Mouse (Mus musculus) MEL (cell line): ENCODE data around the gene Dvl2. TPM values are rescaled to one million over a fixed set of nuclear protein-coding genes. Genes with fewer than 3 reads are reported as not detected.

Source experiments
- DNase-seq: peaks from one replicate; pipeline ENCODE4 v3.0.0; 2011; ENCODE audit warnings: low read depth, low spot score
- H3K27ac ChIP-seq: 2 replicates; pipeline ENCODE4 v1.5.1; 2012; ENCODE audit warnings: low read depth, mild to moderate bottlenecking, control low read depth, low read length, moderate library complexity; ENCODE audit not compliant: control insufficient read depth
- H3K27me3 ChIP-seq, 2 experiments: fragments of 150-350 bp in 1 of 2; sonication (generic) in 1 of 2; 2 replicates each; pipeline ENCODE4 v1.6.1; 2012; ENCODE audit warnings: low read length in 2 of 2, mild to moderate bottlenecking in 2 of 2, improper control_type of control experiment in 1 of 2, moderate library complexity in 1 of 2; ENCODE audit not compliant: insufficient read depth in 2 of 2, control insufficient read depth in 1 of 2
- H3K36me3 ChIP-seq, 2 experiments: 2 replicates each; pipeline ENCODE4 v1.6.1; 2012 to 2014; ENCODE audit warnings: low read length in 2 of 2, improper control_type of control experiment in 1 of 2, inconsistent platforms in 1 of 2, mild to moderate bottlenecking in 1 of 2; ENCODE audit not compliant: insufficient read depth in 2 of 2, control insufficient read depth in 1 of 2
- H3K4me1 ChIP-seq, 2 experiments: fragments of 150-350 bp in 1 of 2; sonication (generic) in 1 of 2; 2 replicates each; pipeline ENCODE4 v1.6.1; 2012; ENCODE audit warnings: low read length in 2 of 2, improper control_type of control experiment in 1 of 2, mild to moderate bottlenecking in 1 of 2; ENCODE audit not compliant: insufficient read depth in 2 of 2, control insufficient read depth in 1 of 2
- H3K4me3 ChIP-seq, 2 experiments: fragments of 150-350 bp in 1 of 2; sonication (generic) in 1 of 2; 2 replicates each; pipeline ENCODE4 v1.5.1; 2012; ENCODE audit warnings: low read depth in 2 of 2, low read length in 2 of 2, mild to moderate bottlenecking in 2 of 2, moderate library complexity in 2 of 2, control low read depth in 1 of 2, improper control_type of control experiment in 1 of 2; ENCODE audit not compliant: control insufficient read depth in 1 of 2, insufficient read depth in 1 of 2
- H3K79me2 ChIP-seq: 2 replicates; pipeline ENCODE4 v1.6.1; 2012; ENCODE audit warnings: mild to moderate bottlenecking, low read length, moderate library complexity; ENCODE audit not compliant: control insufficient read depth, poor library complexity, insufficient read depth
- H3K9ac ChIP-seq: 2 replicates; pipeline ENCODE4 v1.6.1; 2012; ENCODE audit warnings: low read depth, mild to moderate bottlenecking, control low read depth, low read length, moderate library complexity; ENCODE audit not compliant: control insufficient read depth, poor library complexity, severe bottlenecking
- H3K9me3 ChIP-seq: fragments of 150-350 bp; sonication (generic); replicated peaks from 2 replicates; pipeline ENCODE4 v1.6.1; 2012; ENCODE audit warnings: mild to moderate bottlenecking, low read length, improper control_type of control experiment, moderate library complexity; ENCODE audit not compliant: insufficient read depth
- BHLHE40 ChIP-seq: IDR thresholded peaks from 2 replicates; pipeline ENCODE4 v1.6.1; 2012; ENCODE audit warnings: low read depth, mild to moderate bottlenecking, inconsistent platforms, low read length, improper control_type of control experiment, borderline replicate concordance
- CHD2 ChIP-seq: IDR thresholded peaks from 2 replicates; pipeline ENCODE4 v1.6.1; 2011; ENCODE audit warnings: low read length, improper control_type of control experiment
- CTCF ChIP-seq, 3 experiments: IDR thresholded peaks in 2 of 3; conservative IDR thresholded peaks in 1 of 3; 2 replicates each; pipeline ENCODE4 v1.5.1; 2011 to 2012; ENCODE audit warnings: low read length in 3 of 3, low read depth in 2 of 3, mild to moderate bottlenecking in 2 of 3, improper control_type of control experiment in 1 of 3, inconsistent platforms in 1 of 3, mixed read lengths in 1 of 3, moderate library complexity in 1 of 3; ENCODE audit not compliant: control insufficient read depth in 1 of 3, insufficient read depth in 1 of 3, poor library complexity in 1 of 3, severe bottlenecking in 1 of 3
- ELF1 ChIP-seq: IDR thresholded peaks from 2 replicates; pipeline ENCODE4 v1.6.1; 2014; ENCODE audit warnings: low read depth, mild to moderate bottlenecking, inconsistent platforms, low read length, improper control_type of control experiment, moderate library complexity
- EP300 ChIP-seq, 2 experiments: IDR thresholded peaks; 2 replicates each; pipeline ENCODE4 v1.6.1; 2011; ENCODE audit warnings: improper control_type of control experiment in 2 of 2, low read length in 2 of 2, low read depth in 1 of 2, mild to moderate bottlenecking in 1 of 2
- GABPA ChIP-seq: IDR thresholded peaks from 2 replicates; pipeline ENCODE4 v1.6.1; 2012; ENCODE audit warnings: low read depth, mild to moderate bottlenecking, inconsistent platforms, low read length, improper control_type of control experiment, moderate library complexity
- GATA1 ChIP-seq: IDR thresholded peaks from 2 replicates; pipeline ENCODE4 v1.6.1; 2011; ENCODE audit warnings: low read depth, low read length, improper control_type of control experiment
- HCFC1 ChIP-seq: IDR thresholded peaks from 2 replicates; pipeline ENCODE4 v1.6.1; 2012; ENCODE audit warnings: low read depth, mild to moderate bottlenecking, inconsistent platforms, low read length, improper control_type of control experiment, moderate library complexity
- MAZ ChIP-seq: IDR thresholded peaks from 2 replicates; pipeline ENCODE4 v1.6.1; 2012; ENCODE audit warnings: low read depth, mild to moderate bottlenecking, inconsistent platforms, low read length, improper control_type of control experiment
- MEF2A ChIP-seq: IDR thresholded peaks from 2 replicates; pipeline ENCODE4 v1.6.1; 2014; ENCODE audit warnings: low read depth, mild to moderate bottlenecking, inconsistent platforms, low read length, improper control_type of control experiment; ENCODE audit not compliant: poor library complexity, insufficient replicate concordance, severe bottlenecking; ENCODE audit errors: extremely low read depth
- MXI1 ChIP-seq: IDR thresholded peaks from 2 replicates; pipeline ENCODE4 v1.6.1; 2011; ENCODE audit warnings: mild to moderate bottlenecking, low read depth, low read length, improper control_type of control experiment
- MYB ChIP-seq: IDR thresholded peaks from 2 replicates; pipeline ENCODE4 v1.6.1; 2011; ENCODE audit warnings: mild to moderate bottlenecking, low read depth, low read length, improper control_type of control experiment
- MYC ChIP-seq: IDR thresholded peaks from 2 replicates; pipeline ENCODE4 v1.6.1; 2011; ENCODE audit warnings: low read depth, mild to moderate bottlenecking, low read length, improper control_type of control experiment, moderate library complexity
- NELFE ChIP-seq: IDR thresholded peaks from 2 replicates; pipeline ENCODE4 v1.6.1; 2011; ENCODE audit warnings: low read depth, low read length, improper control_type of control experiment
- NRF1 ChIP-seq: IDR thresholded peaks from 2 replicates; pipeline ENCODE4 v1.6.1; 2014; ENCODE audit warnings: low read depth, mild to moderate bottlenecking, inconsistent platforms, low read length, improper control_type of control experiment, moderate library complexity; ENCODE audit not compliant: poor library complexity, insufficient read depth, severe bottlenecking
- POLR2AphosphoS2 ChIP-seq: IDR thresholded peaks from 2 replicates; pipeline ENCODE4 v1.6.1; 2011; ENCODE audit warnings: low read length, improper control_type of control experiment
- RAD21 ChIP-seq: IDR thresholded peaks from 2 replicates; pipeline ENCODE4 v1.6.1; 2011; ENCODE audit warnings: mild to moderate bottlenecking, low read depth, low read length, improper control_type of control experiment
- SIN3A ChIP-seq: IDR thresholded peaks from 2 replicates; pipeline ENCODE4 v1.6.1; 2012; ENCODE audit warnings: low read length, improper control_type of control experiment, inconsistent platforms
- TAL1 ChIP-seq: IDR thresholded peaks from 2 replicates; pipeline ENCODE4 v1.6.1; 2012; ENCODE audit warnings: mild to moderate bottlenecking, inconsistent platforms, low read length, moderate library complexity, mixed read lengths
- TBP ChIP-seq: IDR thresholded peaks from 2 replicates; pipeline ENCODE4 v1.8.0; 2011; ENCODE audit warnings: low read depth, low read length, improper control_type of control experiment
- TCF12 ChIP-seq: IDR thresholded peaks from 2 replicates; pipeline ENCODE4 v1.6.1; 2014; ENCODE audit warnings: low read depth, mild to moderate bottlenecking, inconsistent platforms, low read length, improper control_type of control experiment, moderate library complexity
- USF1 ChIP-seq: IDR thresholded peaks from 2 replicates; pipeline ENCODE4 v1.6.1; 2014; ENCODE audit warnings: low read depth, mild to moderate bottlenecking, inconsistent platforms, low read length, improper control_type of control experiment, moderate library complexity
- USF2 ChIP-seq, 2 experiments: IDR thresholded peaks; 2 replicates each; pipeline ENCODE4 v1.6.1; 2011 to 2012; ENCODE audit warnings: improper control_type of control experiment in 2 of 2, low read length in 2 of 2, borderline replicate concordance in 1 of 2, inconsistent platforms in 1 of 2, low read depth in 1 of 2, mild to moderate bottlenecking in 1 of 2; ENCODE audit not compliant: insufficient read depth in 1 of 2
- ZC3H11A ChIP-seq: IDR thresholded peaks from 2 replicates; pipeline ENCODE4 v1.6.1; 2012; ENCODE audit warnings: low read depth, mild to moderate bottlenecking, inconsistent platforms, low read length, improper control_type of control experiment
- ZMIZ1 ChIP-seq: IDR thresholded peaks from 2 replicates; pipeline ENCODE4 v1.6.1; 2012; ENCODE audit warnings: low read depth, mild to moderate bottlenecking, inconsistent platforms, low read length, improper control_type of control experiment, moderate library complexity
- polyA plus RNA-seq, 2 experiments: library from polyadenylated mRNA; stranded (reverse) in 1 of 2; unstranded in 1 of 2; fragments of >175 nt in 1 of 2; fragments of >200 nt in 1 of 2; gene quantifications; 2 replicates each; pipeline versions ENCODE4 v1.2.1 to v1.2.4; 2012; ENCODE audit warnings: low replicate concordance in 2 of 2, low read depth in 1 of 2; ENCODE audit not compliant: insufficient read length in 2 of 2, insufficient read depth in 1 of 2, missing spikeins in 1 of 2
- total RNA-seq: library from RNA; depleted of rRNA; stranded (reverse); fragments of 300-350 nt; gene quantifications from 2 replicates; pipeline ENCODE4 v1.2.3, GENCODE M21; 2012

Dvl2 gene
- total and polyA plus RNA-seq, 3 experiments = 38.5 to 40.1 TPM; not detected in 1

DNA sequence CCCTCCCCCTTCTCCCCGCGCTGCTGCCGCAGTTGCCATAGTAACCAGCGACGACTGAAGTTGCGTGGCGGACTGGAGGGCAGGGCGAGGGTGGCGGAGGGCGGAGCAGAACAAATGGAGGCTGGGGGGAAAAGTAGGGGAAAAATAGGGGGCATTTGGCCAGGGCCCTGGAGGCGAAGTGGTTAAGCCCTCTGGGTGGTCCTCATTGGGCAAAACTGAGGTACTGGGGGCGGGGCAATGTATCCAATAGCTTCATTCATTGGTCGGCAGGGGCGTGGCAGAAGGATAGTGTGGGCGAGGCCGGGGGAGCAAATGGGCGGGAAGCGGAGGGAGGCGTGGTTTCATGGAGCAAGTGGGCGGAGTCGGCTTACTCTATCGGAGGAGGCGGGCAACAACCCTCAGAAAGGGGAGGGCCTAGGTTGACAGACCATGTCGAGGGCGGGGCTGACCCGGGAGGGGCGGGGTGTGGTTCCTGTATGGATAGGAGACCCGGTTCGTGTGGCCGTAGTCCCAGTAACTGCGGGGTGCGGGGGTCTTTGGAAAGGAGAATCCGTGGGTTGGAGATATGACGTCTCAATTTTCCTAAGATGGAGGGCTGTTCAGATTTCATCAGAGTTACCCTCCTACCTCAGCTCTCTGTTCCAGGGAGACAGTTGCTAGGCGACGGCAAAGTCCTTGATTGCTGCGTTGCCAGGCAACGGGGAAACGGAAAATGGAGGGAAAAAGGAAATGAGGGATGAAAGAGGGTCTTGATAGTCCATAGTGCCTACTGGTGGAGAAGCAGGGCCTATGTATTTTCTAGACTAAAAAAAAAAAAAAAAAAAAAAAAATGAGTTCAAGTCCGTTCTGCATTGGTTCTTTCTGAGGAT is 21.1 kb downstream of the Dvl2 start (continued):
- TF ChIP-seq USF1 = no peak
- TF ChIP-seq MAZ = peak; percentile 89
- no peak for TF ChIP-seq POLR2AphosphoS2
- no peak for TF ChIP-seq USF2 (IDR thresholded peaks at IDR 0.05; ENCODE audit: borderline replicate concordance in 1 of 2, insufficient read depth in 1 of 2, low read depth in 1 of 2, low read length in 2 of 2)
- TF ChIP-seq MYB = no peak
- TF ChIP-seq NRF1 = 0 out of 2 replicates have a peak, but pooled peaks have one; percentile 15
- no peak for TF ChIP-seq RAD21
- no peak for TF ChIP-seq MEF2A
- no peak for TF ChIP-seq TAL1
- no peak for TF ChIP-seq ZC3H11A
- TF ChIP-seq HCFC1 = no peak
- no peak for TF ChIP-seq BHLHE40
- no peak; the same call in 1 of the 2 replicates for TF ChIP-seq CHD2
- no peak for TF ChIP-seq GABPA
- no peak for TF ChIP-seq EP300 (IDR thresholded peaks at IDR 0.05; ENCODE audit: low read depth in 1 of 2, low read length in 2 of 2)
- TF ChIP-seq TBP = no peak
- no peak for TF ChIP-seq CTCF (IDR thresholded peaks at IDR 0.05 in 2 of 3, conservative IDR thresholded peaks at IDR 0.05 in 1 of 3; ENCODE audit: control insufficient read depth in 1 of 3, insufficient read depth in 1 of 3, low read depth in 2 of 3, low read length in 3 of 3, poor library complexity in 1 of 3, severe bottlenecking in 1 of 3)
- TF ChIP-seq ZMIZ1 = no peak
- TF ChIP-seq NELFE = no peak
- TF ChIP-seq ELF1 = peak; percentile 58
- TF ChIP-seq TCF12 = no peak

DNA sequence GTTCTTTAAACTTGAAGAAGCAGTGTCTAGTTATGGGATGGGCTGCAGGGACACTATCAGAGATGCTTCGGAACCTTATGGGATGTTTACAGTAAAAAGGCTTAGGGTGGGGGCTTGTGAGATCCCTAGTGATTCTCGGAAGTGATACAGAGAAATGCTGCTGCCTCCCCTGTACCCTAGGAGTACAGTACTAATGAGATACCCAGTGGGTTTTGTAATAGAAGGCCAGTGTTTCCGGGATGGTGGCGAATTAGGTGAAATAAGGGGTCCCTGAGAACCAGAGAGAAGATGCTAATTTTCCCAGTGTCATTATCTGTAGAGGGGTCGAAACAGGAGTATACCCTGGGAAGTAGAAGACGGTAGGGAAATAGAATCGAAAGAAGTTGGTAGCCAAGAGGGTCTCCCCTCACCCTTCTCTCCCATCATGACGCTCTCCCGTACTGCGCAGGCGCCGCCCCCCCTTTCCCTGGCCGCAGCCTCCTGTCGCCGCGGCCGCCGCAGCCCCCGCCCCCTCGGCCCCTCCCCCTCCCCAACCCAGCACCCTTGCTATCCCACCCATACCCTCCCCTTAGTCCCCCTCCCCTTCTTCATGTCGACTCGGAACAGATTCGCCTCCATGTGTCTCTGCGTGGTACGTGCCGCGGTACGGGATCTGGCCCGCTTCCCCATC is 23.2 kb downstream of the Dvl2 start:
- H3K27ac ChIP-seq = no peak overlapping the region
- peaks cover 20% of the 10 kb centered on the region for H3K79me2 ChIP-seq
- peaks cover 0 to 18% of the 10 kb centered on the region in 2 experiments; a peak in 3 of 4 replicates for H3K4me1 ChIP-seq
- H3K4me3 ChIP-seq = no peak overlapping the region
- DNase-seq = no peak
- H3K27me3 ChIP-seq = no peaks in the 10 kb centered on the region
- H3K9ac ChIP-seq = no peak overlapping the region
- no peaks in the 10 kb centered on the region for H3K9me3 ChIP-seq
- no peak for TF ChIP-seq TCF12
- TF ChIP-seq SIN3A = no peak
- no peak for TF ChIP-seq RAD21
- no peak for TF ChIP-seq GATA1
- no peak for TF ChIP-seq USF1
- no peak for TF ChIP-seq MYC
- no peak for TF ChIP-seq NELFE
- no peak for TF ChIP-seq MXI1
- peaks cover 0 to 18% of the 10 kb centered on the region in 2 experiments; a peak in 2 of 4 replicates for H3K36me3 ChIP-seq
